Mouse (Mus musculus) B cell, adult 67 days (primary cell): ENCODE measurements around the gene Dynll1. TPM values are rescaled to one million over a fixed set of nuclear protein-coding genes. Genes with fewer than 3 reads are reported as not detected.

ENCODE experiments used
- total RNA-seq, 2 experiments: library from RNA; stranded (reverse); gene quantifications; 4 replicates each; pipeline ENCODE4 v1.2.4; 2023

Dynll1 gene
- total RNA-seq: 100 to 1,000 TPM; 240 to 329 TPM

DNA sequence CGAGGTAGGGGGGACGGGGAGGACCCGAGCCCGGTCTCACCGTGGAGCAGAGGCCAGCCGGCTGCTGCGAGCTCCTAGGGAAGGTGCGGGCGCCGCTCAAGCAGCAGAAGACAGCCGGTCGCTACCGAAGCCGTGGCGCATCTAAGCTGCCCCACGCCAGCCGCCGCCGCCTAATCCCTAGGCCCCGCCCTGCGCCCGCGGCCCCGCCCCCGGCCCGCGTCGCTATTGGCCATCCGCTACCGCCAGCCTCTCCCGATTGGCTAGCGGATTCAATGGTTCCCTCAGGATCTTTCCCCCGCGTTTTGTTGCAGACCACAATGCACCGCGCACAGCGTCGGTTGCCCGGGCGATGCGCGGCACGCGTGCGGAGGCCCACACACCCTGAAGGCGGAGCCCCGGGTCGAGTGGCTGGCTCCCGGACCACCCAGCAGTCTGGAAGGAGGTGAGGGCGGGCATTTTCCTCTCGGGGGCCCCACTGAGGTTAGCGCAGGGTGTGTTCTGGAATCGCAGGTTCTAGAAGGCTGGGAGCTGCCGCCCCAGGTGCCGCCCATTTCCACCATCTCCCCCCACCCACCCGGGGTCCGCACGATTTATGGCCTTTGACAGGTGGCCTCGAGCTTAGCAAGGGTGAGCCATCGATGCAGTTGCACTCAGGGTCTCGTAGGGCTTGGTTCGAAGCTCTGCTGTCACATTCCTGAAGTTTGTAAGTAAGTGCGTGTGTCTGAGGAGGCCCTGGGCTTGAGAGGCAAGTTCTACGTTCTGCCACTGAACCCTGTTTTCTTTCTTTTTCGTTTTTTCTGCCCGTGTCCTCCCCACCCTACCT, at the start of gene Dynll1:
TSS of gene Dynll1 (minus strand) at position 208 of the 823 bp plus-strand sequence.

DNA sequence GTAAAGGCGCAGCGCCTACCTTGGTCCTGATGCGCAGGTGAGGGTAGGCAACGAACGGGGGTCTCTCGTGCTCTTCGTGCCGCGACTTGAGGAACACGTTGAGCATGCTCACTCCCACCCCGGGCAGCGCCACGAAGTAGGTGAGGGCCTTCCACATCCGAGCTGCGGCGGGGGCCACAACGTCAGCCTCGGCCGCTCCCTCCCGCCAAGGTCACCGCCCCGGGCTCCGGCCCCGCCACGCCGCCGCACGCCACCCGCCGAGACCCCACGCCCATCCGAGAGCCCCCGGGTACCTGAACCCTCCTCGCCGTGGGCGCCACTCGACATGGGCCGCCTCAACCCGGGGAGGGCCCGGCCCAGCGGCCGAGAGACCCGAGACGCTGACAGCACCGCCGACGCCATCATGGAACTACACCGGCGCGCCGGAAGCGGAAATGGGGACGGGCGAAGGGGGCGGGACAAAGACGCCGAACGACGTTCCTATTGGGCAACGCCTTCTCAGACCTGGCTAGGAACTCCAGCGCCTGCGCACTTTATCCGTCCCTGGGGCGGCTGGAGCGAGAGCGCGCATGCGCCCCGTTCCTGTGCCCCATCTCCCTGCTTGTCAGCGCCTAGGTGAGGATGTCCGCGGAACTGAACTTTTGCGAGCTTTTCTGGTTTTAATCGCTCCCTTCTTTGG, 47.9 kb upstream of the Dynll1 start, which contains the start of gene Cox6a1:
TSS of gene Cox6a1 (minus strand) at position 436 of the 679 bp plus-strand sequence.

DNA sequence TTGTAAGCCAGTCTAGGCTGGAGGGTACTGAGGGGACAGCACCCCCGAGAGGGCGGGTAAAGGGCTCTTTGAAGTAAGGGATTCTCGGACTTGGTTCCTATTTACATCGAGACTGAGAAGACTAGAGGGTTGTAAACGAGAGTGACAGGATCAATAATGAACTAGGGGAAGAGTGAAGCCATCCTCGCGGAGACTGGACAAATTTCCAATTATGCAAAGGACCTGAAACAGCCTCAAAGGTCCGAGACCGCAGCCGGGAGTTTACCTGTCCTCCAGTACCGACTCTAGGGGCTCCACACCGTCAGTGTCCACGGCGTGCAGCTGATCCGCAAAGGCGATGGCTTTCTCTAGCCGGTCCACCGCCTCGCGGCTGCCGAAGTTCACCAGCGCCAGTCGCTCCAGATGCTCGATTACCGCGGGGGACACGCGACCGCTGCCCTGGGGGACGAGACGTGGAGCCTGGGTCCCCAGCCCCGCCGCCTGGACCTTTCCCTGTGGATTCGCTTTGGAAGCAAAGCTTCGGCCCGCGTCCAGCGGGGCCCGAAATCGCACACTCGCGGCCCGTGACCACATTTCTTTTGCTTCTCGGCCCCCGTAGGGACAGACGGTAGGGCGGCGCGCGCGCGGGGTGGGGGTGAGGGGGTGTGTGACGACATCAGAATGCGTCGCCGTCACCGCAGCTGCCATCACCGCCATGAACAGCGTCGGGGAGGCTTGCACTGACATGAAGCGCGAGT, 39.9 kb upstream of the Dynll1 start, which contains the start of the genes Gatc and Triap1:
TSS of gene Gatc (minus strand) at position 602 of the 737 bp plus-strand sequence.
TSS of gene Triap1 (plus strand) at position 649 of the 737 bp plus-strand sequence.

DNA sequence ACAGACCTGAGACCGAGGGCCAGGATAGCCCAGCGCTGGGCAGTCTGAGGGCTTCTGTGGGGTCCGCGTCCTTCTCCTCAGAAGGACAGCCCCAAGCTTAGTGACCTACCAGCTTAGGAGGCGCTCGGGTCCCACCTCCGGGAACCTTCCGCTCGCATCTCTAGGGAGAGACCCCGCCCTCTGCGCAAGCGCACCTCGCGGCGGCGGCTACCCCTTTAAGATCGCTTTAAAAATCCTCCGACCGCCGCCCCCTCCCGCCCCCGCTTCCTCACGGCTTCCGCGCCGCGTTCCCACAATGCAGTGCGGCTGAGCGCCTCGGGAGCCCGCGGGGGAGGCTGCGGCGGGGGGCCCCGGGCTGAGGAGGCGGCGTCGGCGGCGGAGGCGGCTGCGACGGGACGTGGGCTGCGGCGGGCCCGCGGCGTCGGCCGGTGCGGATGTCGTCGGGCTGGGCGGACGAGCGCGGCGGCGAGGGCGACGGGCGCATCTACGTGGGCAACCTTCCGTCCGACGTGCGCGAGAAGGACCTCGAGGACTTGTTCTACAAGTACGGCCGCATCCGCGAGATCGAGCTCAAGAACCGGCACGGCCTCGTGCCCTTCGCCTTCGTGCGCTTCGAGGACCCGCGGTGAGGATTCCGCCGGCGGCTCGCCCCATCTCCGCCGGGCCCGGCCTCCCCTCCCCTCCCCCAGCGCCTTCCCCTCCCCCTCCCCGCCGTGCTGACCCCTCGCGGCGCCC, 26.2 kb upstream of the Dynll1 start, which contains the start of gene Srsf9:
TSS of gene Srsf9 (plus strand) at position 303 of the 735 bp plus-strand sequence.

DNA sequence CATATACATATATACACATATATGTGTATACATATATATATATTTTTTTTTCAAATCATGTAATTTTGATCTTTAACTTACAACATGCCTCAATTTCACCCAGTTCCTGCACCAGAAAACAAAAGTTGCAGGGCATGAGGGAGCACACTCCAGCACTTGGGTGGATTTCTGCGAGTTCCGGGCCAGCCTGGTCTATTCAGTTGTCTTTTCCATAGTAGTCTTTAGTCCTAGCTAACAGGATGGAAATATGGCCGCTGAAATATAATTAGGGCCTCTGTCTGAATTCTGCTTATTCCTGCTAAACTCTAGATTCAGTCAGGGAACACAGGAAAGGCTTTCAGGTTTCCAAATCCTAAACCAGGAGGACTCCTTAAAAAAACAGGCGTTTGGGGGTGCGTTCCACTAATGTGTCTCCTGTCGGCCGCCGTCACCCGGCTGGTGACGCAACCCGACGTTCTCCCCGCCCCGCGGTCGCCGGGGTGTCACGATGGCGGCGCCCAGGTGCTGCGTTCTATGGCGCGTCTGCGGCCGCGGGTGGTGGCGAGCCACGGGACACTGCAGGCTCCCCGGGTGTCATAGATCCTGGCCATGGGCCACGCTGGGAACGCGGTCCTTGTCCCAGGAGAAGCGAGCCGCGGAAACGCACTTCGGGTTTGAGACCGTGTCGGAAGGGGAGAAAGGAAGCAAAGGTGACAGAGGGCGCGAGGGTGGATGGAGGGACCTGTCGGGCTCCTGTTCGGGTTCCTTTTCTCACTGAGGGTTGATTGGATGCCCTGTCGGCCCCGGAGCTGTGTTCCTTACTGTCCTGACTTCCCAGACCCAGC, 21.4 kb downstream of the Dynll1 start, which contains the start of gene Coq5:
TSS of gene Coq5 (plus strand) at position 441 of the 824 bp plus-strand sequence.

DNA sequence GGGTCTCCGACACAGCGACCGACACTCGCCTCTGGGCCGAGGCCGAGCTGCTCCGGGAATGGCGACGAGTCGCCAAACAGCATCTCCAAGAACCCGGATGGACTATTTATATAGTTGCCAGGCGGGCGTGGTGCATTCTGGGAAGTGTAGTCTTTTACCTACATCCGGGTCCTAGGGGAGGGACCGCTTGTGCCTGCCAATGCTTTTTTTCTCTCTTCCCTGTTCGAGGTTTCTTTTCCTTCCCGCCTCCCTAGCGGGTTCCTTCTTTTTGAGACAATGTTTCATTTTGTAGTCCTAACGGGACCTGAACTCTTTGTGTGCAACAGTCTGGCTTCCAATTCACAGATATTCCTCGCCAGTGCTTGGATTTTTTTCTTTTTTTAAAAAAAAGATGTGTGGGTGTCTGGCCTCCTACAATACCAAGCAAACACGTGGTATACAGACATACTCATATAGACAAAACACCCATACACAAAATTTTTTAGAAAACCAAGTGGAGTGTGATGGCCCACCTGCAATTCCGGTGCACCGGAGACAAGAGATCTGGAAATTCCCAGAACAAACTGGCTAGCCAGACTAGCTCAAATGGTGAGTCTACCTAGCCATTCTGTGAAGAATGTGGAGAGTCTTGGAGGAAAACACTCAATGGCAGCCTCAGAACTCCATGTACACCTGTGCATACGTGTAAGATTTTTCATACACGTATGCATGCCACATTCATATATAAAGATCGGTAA, 27.8 kb downstream of the Dynll1 start, which contains the start of gene Rnf10:
TSS of gene Rnf10 (minus strand) at position 87 of the 737 bp plus-strand sequence.

Other genes starting within 250 kb of the Dynll1 start
- gene Gm10401, start 202.7 kb downstream of the Dynll1 start, total RNA-seq: not detected
- 10 to 100 TPM; 15.7 to 20.1 TPM for gene Acads, start 181.7 kb downstream of the Dynll1 start, total RNA-seq
- 10 to 100 TPM; 42.6 to 43.8 TPM for gene Unc119b, start 166.0 kb downstream of the Dynll1 start, total RNA-seq
- gene Mlec, start 142.8 kb downstream of the Dynll1 start, total RNA-seq: 10 to 100 TPM; 83.4 to 92.8 TPM
- not detected for gene Cabp1, start 106.6 kb downstream of the Dynll1 start, total RNA-seq
- gene Pop5, start 65.2 kb downstream of the Dynll1 start, total RNA-seq: 10 to 100 TPM; 46.7 to 69.9 TPM
- gene Rnf10, start 28.1 kb downstream of the Dynll1 start, total RNA-seq: 100 to 1,000 TPM; 138 to 150 TPM
- 10 to 100 TPM; 27.1 to 35.5 TPM for gene Coq5, start 21.3 kb downstream of the Dynll1 start, total RNA-seq
- gene Srsf9, start 26.2 kb upstream of the Dynll1 start, total RNA-seq: 10 to 100 TPM; 69.6 to 71.0 TPM
- gene Gatc, start 40.2 kb upstream of the Dynll1 start, total RNA-seq: 10 to 100 TPM; 13.0 to 13.1 TPM
- 10 to 100 TPM; 24.3 to 26.9 TPM for gene Triap1, start 40.2 kb upstream of the Dynll1 start, total RNA-seq
- gene Cox6a1, start 48.0 kb upstream of the Dynll1 start, total RNA-seq: 100 to 1,000 TPM; 199 to 204 TPM
- not detected for gene Msi1, start 128.6 kb upstream of the Dynll1 start, total RNA-seq
- gene Pla2g1b, start 165.3 kb upstream of the Dynll1 start, total RNA-seq: not detected
- gene Sirt4, start 183.7 kb upstream of the Dynll1 start, total RNA-seq: 10 to 100 TPM; 19.4 to 21.5 TPM
- 10 to 100 TPM; 73.5 to 97.2 TPM for gene Pxn, start 205.7 kb upstream of the Dynll1 start, total RNA-seq